Mouse (Mus musculus): ENCODE data around the gene Casp14. TPM values are rescaled to one million over a fixed set of nuclear protein-coding genes. Genes with fewer than 3 reads are reported as not detected.
"Not testable (repeated sequence)": the region's sequence is repeated elsewhere in the genome, so short reads cannot be mapped to it uniquely, and the experiment has no call there.

The Casp14 gene
- polyA plus RNA-seq, 2 experiments from 2014 or later, result not detected

GRCm38 (mm10) chr10:78666696-78667095 lies 51.4 kb downstream of the Casp14 start:
- ATAC-seq, result not testable (repeated sequence)

- no peak for ATAC-seq
Observed at GRCm38 (mm10) chr10:78664546-78664945, 53.5 kb downstream of the Casp14 start.

Other genes with a start within 250 kb of the Casp14 start
- not detected for gene Olfr1358, start 200.9 kb downstream of the Casp14 start, polyA plus RNA-seq (2017; shearing (Covaris generic))
- 100 to 1,000 TPM in 1 of 2 experiments, 10 to 100 TPM in 1; 64.8 to 130 TPM for gene Ilvbl, start 143.9 kb downstream of the Casp14 start, polyA plus RNA-seq (2017; shearing (Covaris generic))
- gene Syde1, start 126.3 kb downstream of the Casp14 start, polyA plus RNA-seq (2017; shearing (Covaris generic)), result 1 to 10 TPM; 1.9 to 2.7 TPM
- gene Olfr1357, start 100.2 kb downstream of the Casp14 start, polyA plus RNA-seq (2017; shearing (Covaris generic)), result not detected
- not detected for gene Ccdc105, start 34.8 kb upstream of the Casp14 start, polyA plus RNA-seq (2017; shearing (Covaris generic))
- not detected for gene Slc1a6, start 62.2 kb upstream of the Casp14 start, polyA plus RNA-seq (2017; shearing (Covaris generic))
- gene Olfr1356, start 133.9 kb upstream of the Casp14 start, polyA plus RNA-seq (2017; shearing (Covaris generic)), result not detected
- gene Olfr1355, start 157.2 kb upstream of the Casp14 start, polyA plus RNA-seq (2017; shearing (Covaris generic)), result not detected
- not detected for gene Olfr1354, start 194.9 kb upstream of the Casp14 start, polyA plus RNA-seq (2017; shearing (Covaris generic))
- gene Olfr8, start 232.3 kb upstream of the Casp14 start, polyA plus RNA-seq (2017; shearing (Covaris generic)), result not detected
- not detected for gene Olfr1353, start 245.0 kb upstream of the Casp14 start, polyA plus RNA-seq (2017; shearing (Covaris generic))

All from CD4-positive, CD25-positive, alpha-beta regulatory T cell, adult 4 months (primary cell).